Comparison of ENCODE assay signal across 11 mouse cellular contexts in the genomic region with DNA sequence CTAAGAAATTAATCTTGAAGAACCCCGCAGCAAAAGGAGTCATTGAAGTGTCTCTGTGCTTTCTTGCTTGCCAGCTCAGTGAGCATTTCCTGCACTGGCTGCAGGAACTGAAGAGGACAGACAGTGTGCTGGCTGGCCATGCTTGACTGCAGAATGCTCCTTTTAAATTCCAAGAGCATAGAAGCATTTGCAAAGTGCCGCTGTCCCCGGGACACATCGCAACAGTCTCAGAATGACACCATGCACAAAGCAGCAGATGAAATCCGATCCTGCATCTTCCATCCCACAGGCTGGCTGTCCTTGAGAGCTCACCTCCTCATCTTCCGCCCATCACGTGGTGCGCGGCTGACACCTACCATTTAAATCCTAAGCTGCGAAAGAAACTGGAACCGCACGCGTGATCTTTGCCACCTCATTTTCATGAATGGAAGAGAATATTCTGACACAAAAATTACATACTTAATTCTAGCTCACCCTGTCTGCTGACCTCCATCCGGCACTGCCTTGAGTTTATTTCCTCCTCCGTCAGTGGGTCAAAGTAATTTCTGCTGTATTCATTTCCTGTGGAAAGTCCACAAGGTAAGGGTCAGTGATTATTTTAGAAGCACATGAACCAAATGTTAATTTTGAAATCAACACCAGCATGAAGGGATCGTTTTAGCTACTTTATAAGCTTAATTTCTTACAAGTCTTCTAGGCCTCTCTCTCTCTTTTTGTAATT.
DNase-seq lines count a peak whose midpoint lies in the region; ATAC-seq and TF ChIP-seq lines count a peak whose summit lies in the region.
"Had no signal": no experiment of that assay in that cellular context is flagged by ENCODE, and none has a peak within 500 bp of the region (broad histone marks: within the 10 kb centered on the region; RNA-seq: fewer than 3 reads in every experiment).

No protein-coding gene starts in this region.

- H3K36me3 ChIP-seq in kidney, postnatal 0 days (ENCODE audit: insufficient read depth, low read length): no peaks in the 10 kb centered on the region
- H3K36me3 ChIP-seq in hindbrain, embryonic 11.5 days (ENCODE audit: control insufficient read depth, insufficient read depth, low read length): no peaks in the 10 kb centered on the region
- H3K36me3 ChIP-seq in midbrain, embryonic 16.5 days (ENCODE audit: control insufficient read depth, insufficient read depth, low read length): no peaks in the 10 kb centered on the region
- H3K36me3 ChIP-seq in neural tube, embryonic 15.5 days: no peaks in the 10 kb centered on the region

- H3K9ac ChIP-seq in kidney, postnatal 0 days (ENCODE audit: low read depth, low read length): no peak overlapping the region
- H3K9ac ChIP-seq in hindbrain, embryonic 11.5 days (ENCODE audit: low read depth, low read length): no peak overlapping the region
- no peak overlapping the region for H3K9ac ChIP-seq in midbrain, embryonic 16.5 days (ENCODE audit: low read depth, low read length)
- no peak overlapping the region for H3K9ac ChIP-seq in neural tube, embryonic 15.5 days (replicated peaks)

- no peaks in the 10 kb centered on the region for H3K9me3 ChIP-seq in kidney, postnatal 0 days (replicated peaks; ENCODE audit: low read length)
- H3K9me3 ChIP-seq in hindbrain, embryonic 11.5 days (ENCODE audit: control insufficient read depth, low read length): no peaks in the 10 kb centered on the region
- no peaks in the 10 kb centered on the region for H3K9me3 ChIP-seq in midbrain, embryonic 16.5 days (replicated peaks; ENCODE audit: control insufficient read depth, low read length, poor library complexity, severe bottlenecking)
- H3K9me3 ChIP-seq in neural tube, embryonic 15.5 days (replicated peaks): no peaks in the 10 kb centered on the region

- no peak for TF ChIP-seq CTCF in kidney, postnatal 0 days (IDR thresholded peaks at IDR 0.05; ENCODE audit: low read depth)
- TF ChIP-seq CTCF in cerebellum, adult 2 months (IDR thresholded peaks at IDR 0.05; ENCODE audit: borderline replicate concordance, insufficient read depth, low read depth, low read length): no peak

- H3K27ac ChIP-seq in kidney, postnatal 0 days: no peak overlapping the region
- H3K27ac ChIP-seq in cerebellum, adult 2 months (ENCODE audit: insufficient read depth, low read length): no peak overlapping the region
- no peak overlapping the region for H3K27ac ChIP-seq in hindbrain, embryonic 11.5 days (ENCODE audit: low read depth, low read length)
- no peak overlapping the region for H3K27ac ChIP-seq in midbrain, embryonic 16.5 days (ENCODE audit: low read length)
- no peak overlapping the region for H3K27ac ChIP-seq in neural tube, embryonic 15.5 days (replicated peaks)

- TF ChIP-seq POLR2A in cerebellum, adult 2 months (IDR thresholded peaks at IDR 0.05; ENCODE audit: borderline replicate concordance, insufficient read depth, low read length): no peak

- WGBS in kidney, postnatal 0 days: 23% methylated on average over 16 of the region's 16 CpGs
- 48% methylated on average over 16 of the region's 16 CpGs for WGBS in cerebellum, adult 2 months
- 64% methylated on average over 16 of the region's 16 CpGs for WGBS in hindbrain, embryonic 11.5 days
- WGBS in midbrain, embryonic 16.5 days: 52% methylated on average over 16 of the region's 16 CpGs
- WGBS in neural tube, embryonic 15.5 days: 75% methylated on average over 16 of the region's 16 CpGs

- no peaks in the 10 kb centered on the region for H3K27me3 ChIP-seq in kidney, postnatal 0 days (ENCODE audit: insufficient read depth, low read length)
- no peaks in the 10 kb centered on the region for H3K27me3 ChIP-seq in cerebellum, adult 2 months (ENCODE audit: control insufficient read depth, insufficient read depth, low read length)
- no peaks in the 10 kb centered on the region for H3K27me3 ChIP-seq in hindbrain, embryonic 11.5 days (ENCODE audit: control insufficient read depth, insufficient read depth, low read length)
- H3K27me3 ChIP-seq in midbrain, embryonic 16.5 days (ENCODE audit: control insufficient read depth, insufficient read depth, low read depth, low read length): no peaks in the 10 kb centered on the region
- no peaks in the 10 kb centered on the region for H3K27me3 ChIP-seq in neural tube, embryonic 15.5 days (replicated peaks)

- peak; percentile 74 for ATAC-seq in kidney, postnatal 0 days (replicated peaks; ENCODE audit: low FRiP score, low read depth)
- no peak for ATAC-seq in hindbrain, embryonic 11.5 days (ENCODE audit: low FRiP score)
- ATAC-seq in midbrain, embryonic 16.5 days: 0 out of 2 replicates have a peak, but pooled peaks have one; percentile 42
- no peak for ATAC-seq in megakaryocyte-erythroid progenitor cell, adult 5-6 weeks (replicated peaks; ENCODE audit: low FRiP score, low TSS enrichment, poor library complexity, severe bottlenecking)
- ATAC-seq in neural tube, embryonic 15.5 days (ENCODE audit: low FRiP score): no peak
- ATAC-seq: forebrain, embryonic 14.5 days had no signal

- H3K4me2 ChIP-seq in kidney, postnatal 0 days (ENCODE audit: low read length): peak overlapping the region; percentile 41
- H3K4me2 ChIP-seq in hindbrain, embryonic 11.5 days (replicated peaks; ENCODE audit: low read depth, low read length): no peak overlapping the region
- H3K4me2 ChIP-seq in midbrain, embryonic 16.5 days (ENCODE audit: low read length): peak overlapping the region; percentile 26
- no peak overlapping the region for H3K4me2 ChIP-seq in neural tube, embryonic 15.5 days

- peak; percentile 57 for DNase-seq in kidney, postnatal 0 days (ENCODE audit: low spot score)
- no peak for DNase-seq in kidney, adult 9 months
- DNase-seq in cerebellum, adult 2 months: peak; percentile 12 to 13
- peak; percentile 2 for DNase-seq in hindbrain, embryonic 11.5 days (ENCODE audit: low spot score)
- no peak for DNase-seq in right cerebral cortex, postnatal 36 days (ENCODE audit: low spot score in 2 of 2)
- DNase-seq: heart, postnatal 36 days; layer of hippocampus, postnatal 36 days had no signal

- no peak overlapping the region for H3K4me3 ChIP-seq in kidney, postnatal 0 days (replicated peaks; ENCODE audit: low read depth, low read length)
- H3K4me3 ChIP-seq in cerebellum, adult 2 months (replicated peaks; ENCODE audit: insufficient read depth, low read depth, low read length): no peak overlapping the region
- H3K4me3 ChIP-seq in hindbrain, embryonic 11.5 days (ENCODE audit: low read depth, low read length): no peak overlapping the region
- H3K4me3 ChIP-seq in midbrain, embryonic 16.5 days (ENCODE audit: low read depth, low read length): no peak overlapping the region
- no peak overlapping the region for H3K4me3 ChIP-seq in neural tube, embryonic 15.5 days (replicated peaks)

- 0 out of 2 replicates have a peak, but pooled peaks cover 3% of the 10 kb centered on the region for H3K4me1 ChIP-seq in kidney, postnatal 0 days (replicated peaks; ENCODE audit: insufficient read depth, low read length)
- H3K4me1 ChIP-seq in cerebellum, adult 2 months (ENCODE audit: control insufficient read depth, insufficient read depth, low read length): no peaks in the 10 kb centered on the region
- no peaks in the 10 kb centered on the region for H3K4me1 ChIP-seq in hindbrain, embryonic 11.5 days (replicated peaks; ENCODE audit: control insufficient read depth, insufficient read depth, low read length)
- no peaks in the 10 kb centered on the region for H3K4me1 ChIP-seq in midbrain, embryonic 16.5 days (ENCODE audit: control insufficient read depth, insufficient read depth, low read length)
- H3K4me1 ChIP-seq in neural tube, embryonic 15.5 days: no peaks in the 10 kb centered on the region

Comparison
In these comparisons a context has a peak if more than half of its experiments do, and no peak if none do; other contexts are left out.
1. DNase-seq: peak in kidney, postnatal 0 days (single experiment), cerebellum, adult 2 months (2 of 2) and hindbrain, embryonic 11.5 days (single experiment); none in kidney, adult 9 months (single experiment) and right cerebral cortex, postnatal 36 days (0 of 2).
2. ATAC-seq: peak in kidney, postnatal 0 days (single experiment) and midbrain, embryonic 16.5 days (single experiment); none in hindbrain, embryonic 11.5 days (single experiment), megakaryocyte-erythroid progenitor cell, adult 5-6 weeks (single experiment) and neural tube, embryonic 15.5 days (single experiment).
3. H3K4me2 ChIP-seq: peak in kidney, postnatal 0 days (single experiment) and midbrain, embryonic 16.5 days (single experiment); none in hindbrain, embryonic 11.5 days (single experiment) and neural tube, embryonic 15.5 days (single experiment).